Mouse (Mus musculus) stomach, embryonic 14.5 days (tissue): ENCODE results near the gene Fmo2. TPM values are rescaled to one million over a fixed set of nuclear protein-coding genes. Genes with fewer than 3 reads are reported as not detected.

Source experiments
- ATAC-seq: fragments of 200-750 bp; cut with Nextera tagmentation; 2 replicates; pipeline ENCODE4 v1.8.0; 2017; ENCODE audit warnings: low read depth, moderate TSS enrichment; ENCODE audit not compliant: insufficient number of reproducible peaks, insufficient read depth, low FRiP score
- H3K27ac ChIP-seq: fragments of 300-500 bp; sonication (generic); 2 replicates; pipeline ENCODE4 v1.5.1; 2014; ENCODE audit warnings: mild to moderate bottlenecking, low read length, moderate library complexity, mixed read lengths
- H3K27me3 ChIP-seq: fragments of 300-500 bp; sonication (generic); 2 replicates; pipeline ENCODE4 v1.6.1; 2014; ENCODE audit warnings: low read length, control low read depth, mixed read lengths; ENCODE audit not compliant: control insufficient read depth, insufficient read depth
- H3K36me3 ChIP-seq: fragments of 300-500 bp; sonication (generic); 2 replicates; pipeline ENCODE4 v1.6.1; 2014; ENCODE audit warnings: mild to moderate bottlenecking, control low read depth, low read length, moderate library complexity, mixed read lengths; ENCODE audit not compliant: control insufficient read depth, insufficient read depth
- H3K4me1 ChIP-seq: fragments of 300-500 bp; sonication (generic); 2 replicates; pipeline ENCODE4 v1.6.1; 2014; ENCODE audit warnings: low read length, control low read depth, mixed read lengths; ENCODE audit not compliant: control insufficient read depth, insufficient read depth
- H3K4me2 ChIP-seq: fragments of 300-500 bp; sonication (generic); replicated peaks from 2 replicates; pipeline ENCODE4 v1.6.1; 2014; ENCODE audit warnings: low read depth, low read length, control low read depth
- H3K4me3 ChIP-seq: fragments of 300-500 bp; sonication (generic); 2 replicates; pipeline ENCODE4 v1.5.1; 2014; ENCODE audit warnings: low read depth, low read length, control low read depth
- H3K9ac ChIP-seq: fragments of 300-500 bp; sonication (generic); replicated peaks from 2 replicates; pipeline ENCODE4 v1.6.1; 2014; ENCODE audit warnings: low read depth, mild to moderate bottlenecking, control low read depth, low read length, moderate library complexity, mixed read lengths
- H3K9me3 ChIP-seq: fragments of 300-500 bp; sonication (generic); 2 replicates; pipeline ENCODE4 v1.6.1; 2016; ENCODE audit warnings: low read depth, low read length, control low read depth; ENCODE audit not compliant: control insufficient read depth
- WGBS: fragments of 180-500 bp; shearing (Covaris S2); extraction: QIAGEN DNeasy Blood & Tissue Kit; methylation state at CpG from one replicate; pipeline ENCODE4 v1.1.7; 2014; 5-methylcytosine and 5-hydroxymethylcytosine counted together
- polyA plus RNA-seq: library from polyadenylated mRNA; unstranded; fragments of >200 nt; fragmentation: Nextera tagmentation; extraction: Ambion mirVana; gene quantifications from 2 replicates; pipeline ENCODE4 v1.2.1, GENCODE M21; 2014

Fmo2 gene
- polyA plus RNA-seq, 1 experiment from 2014 or later = 1.4 TPM

- Histone ChIP-seq H3K9me3 (no peaks in the 10 kb centered on the region), H3K4me3 (no peak overlapping the region), H3K4me2 (no peak overlapping the region), H3K27me3 (no peaks in the 10 kb centered on the region), H3K9ac (no peak overlapping the region), H3K4me1 (no peaks in the 10 kb centered on the region), H3K36me3 (no peaks in the 10 kb centered on the region), H3K27ac (no peak overlapping the region)
- ATAC-seq = no peak
- WGBS = 66% methylated on average over 4 of the region's 4 CpGs
Observed at GRCm38 (mm10) chr1:162914932-162915556, 16.5 kb upstream of the Fmo2 start.

- Histone ChIP-seq H3K27ac (no peak overlapping the region), H3K4me2 (no peak overlapping the region), H3K36me3 (no peaks in the 10 kb centered on the region), H3K9ac (no peak overlapping the region), H3K4me3 (no peak overlapping the region), H3K9me3 (no peaks in the 10 kb centered on the region), H3K27me3 (no peaks in the 10 kb centered on the region), H3K4me1 (no peaks in the 10 kb centered on the region)
- no peak for ATAC-seq
Observed at GRCm38 (mm10) chr1:162912085-162912484, 13.6 kb upstream of the Fmo2 start.

- no peak for ATAC-seq
- H3K4me3 ChIP-seq = no peak overlapping the region
- no peak overlapping the region for H3K9ac ChIP-seq
- no peaks in the 10 kb centered on the region for H3K9me3 ChIP-seq
- 70% methylated on average over 4 of the region's 4 CpGs for WGBS
- H3K36me3 ChIP-seq = no peaks in the 10 kb centered on the region
- no peaks in the 10 kb centered on the region for H3K4me1 ChIP-seq
- no peaks in the 10 kb centered on the region for H3K27me3 ChIP-seq
- no peak overlapping the region for H3K4me2 ChIP-seq
- H3K27ac ChIP-seq = no peak overlapping the region
Observed at GRCm38 (mm10) chr1:162901879-162902278, 3.4 kb upstream of the Fmo2 start.

- Histone ChIP-seq H3K27me3 (no peaks in the 10 kb centered on the region), H3K4me3 (no peak overlapping the region), H3K4me2 (no peak overlapping the region), H3K27ac (no peak overlapping the region), H3K9me3 (no peaks in the 10 kb centered on the region), H3K4me1 (0 out of 2 replicates have a peak, but pooled peaks cover 4% of the 10 kb centered on the region), H3K9ac (no peak overlapping the region), H3K36me3 (no peaks in the 10 kb centered on the region)
- WGBS = 35% methylated on average over 6 of the region's 6 CpGs
- no peak for ATAC-seq
Observed at GRCm38 (mm10) chr1:162895900-162896299, 2.6 kb downstream of the Fmo2 start.

GRCm38 (mm10) chr1:162893014-162893413 lies 5.5 kb downstream of the Fmo2 start:
- WGBS = 86% methylated on average over 6 of the region's 6 CpGs

GRCm38 (mm10) chr1:162891980-162892451 lies 6.5 kb downstream of the Fmo2 start:
- 38% methylated on average over 6 of the region's 6 CpGs for WGBS
- H3K4me2 ChIP-seq = no peak overlapping the region
- no peak for ATAC-seq
- H3K9me3 ChIP-seq = no peaks in the 10 kb centered on the region
- no peak overlapping the region for H3K9ac ChIP-seq
- no peak overlapping the region for H3K4me3 ChIP-seq
- H3K36me3 ChIP-seq = no peaks in the 10 kb centered on the region
- H3K27me3 ChIP-seq = no peaks in the 10 kb centered on the region
- H3K4me1 ChIP-seq = 0 out of 2 replicates have a peak, but pooled peaks cover 4% of the 10 kb centered on the region
- H3K27ac ChIP-seq = no peak overlapping the region

More at GRCm38 (mm10) chr1:162893014-162893413, 5.5 kb downstream of the Fmo2 start:
- no peak for ATAC-seq
- 0 out of 2 replicates have a peak, but pooled peaks cover 4% of the 10 kb centered on the region for H3K4me1 ChIP-seq
- H3K9ac ChIP-seq = no peak overlapping the region
- no peak overlapping the region for H3K4me3 ChIP-seq
- H3K9me3 ChIP-seq = no peaks in the 10 kb centered on the region
- no peaks in the 10 kb centered on the region for H3K36me3 ChIP-seq
- H3K27ac ChIP-seq = no peak overlapping the region
- no peak overlapping the region for H3K4me2 ChIP-seq
- H3K27me3 ChIP-seq = no peaks in the 10 kb centered on the region

- H3K4me1 ChIP-seq = 0 out of 2 replicates have a peak, but pooled peaks cover 4% of the 10 kb centered on the region
- no peaks in the 10 kb centered on the region for H3K9me3 ChIP-seq
- H3K4me3 ChIP-seq = no peak overlapping the region
- no peaks in the 10 kb centered on the region for H3K27me3 ChIP-seq
- 82% methylated on average over 12 of the region's 12 CpGs for WGBS
- H3K4me2 ChIP-seq = no peak overlapping the region
- no peak overlapping the region for H3K27ac ChIP-seq
- no peaks in the 10 kb centered on the region for H3K36me3 ChIP-seq
- no peak for ATAC-seq
- no peak overlapping the region for H3K9ac ChIP-seq
Observed at GRCm38 (mm10) chr1:162888646-162889045, 9.9 kb downstream of the Fmo2 start.

GRCm38 (mm10) chr1:162887644-162888043 lies 10.9 kb downstream of the Fmo2 start:
- ATAC-seq = no peak
- no peak overlapping the region for H3K4me3 ChIP-seq
- H3K9me3 ChIP-seq = no peaks in the 10 kb centered on the region
- H3K9ac ChIP-seq = no peak overlapping the region
- H3K4me1 ChIP-seq = 0 out of 2 replicates have a peak, but pooled peaks cover 4% of the 10 kb centered on the region
- WGBS = 88% methylated on average over 7 of the region's 7 CpGs
- no peak overlapping the region for H3K4me2 ChIP-seq
- H3K27me3 ChIP-seq = no peaks in the 10 kb centered on the region
- H3K27ac ChIP-seq = no peak overlapping the region
- no peaks in the 10 kb centered on the region for H3K36me3 ChIP-seq
